Mouse (Mus musculus) neural tube, embryonic 12.5 days (tissue): Measurements from ENCODE around the gene Prkd2. TPM values are rescaled to one million over a fixed set of nuclear protein-coding genes. Genes with fewer than 3 reads are reported as not detected.
A peak's percentile ranks its signal among the peaks of the same experiment; 100 is the strongest.

Experiments used
- ATAC-seq: fragments of 200-750 bp; cut with Nextera tagmentation; 2 replicates; pipeline ENCODE4 v1.8.0; 2017; ENCODE audit warnings: low read depth, mild to moderate bottlenecking, moderate TSS enrichment, moderate library complexity; ENCODE audit not compliant: low FRiP score
- H3K27ac ChIP-seq: fragments of 300-500 bp; sonication (generic); 2 replicates; pipeline ENCODE4 v1.5.1; 2016
- H3K27me3 ChIP-seq: fragments of 300-500 bp; sonication (generic); replicated peaks from 2 replicates; pipeline ENCODE4 v1.6.1; 2016; ENCODE audit warnings: mild to moderate bottlenecking
- H3K36me3 ChIP-seq: fragments of 300-500 bp; sonication (generic); 2 replicates; pipeline ENCODE4 v1.6.1; 2016; ENCODE audit warnings: mild to moderate bottlenecking
- H3K4me1 ChIP-seq: fragments of 300-500 bp; sonication (generic); 2 replicates; pipeline ENCODE4 v1.6.1; 2016
- H3K4me2 ChIP-seq: fragments of 300-500 bp; sonication (generic); replicated peaks from 2 replicates; pipeline ENCODE4 v1.6.1; 2016; ENCODE audit warnings: mild to moderate bottlenecking
- H3K4me3 ChIP-seq: fragments of 300-500 bp; sonication (generic); 2 replicates; pipeline ENCODE4 v1.5.1; 2016
- H3K9ac ChIP-seq: fragments of 300-500 bp; sonication (generic); 2 replicates; pipeline ENCODE4 v1.6.1; 2016; ENCODE audit warnings: mild to moderate bottlenecking
- H3K9me3 ChIP-seq: fragments of 300-500 bp; sonication (generic); 2 replicates; pipeline ENCODE4 v1.6.1; 2016; ENCODE audit warnings: mild to moderate bottlenecking
- WGBS: fragments of 180-500 bp; shearing (Covaris S2); methylation state at CpG from one replicate; pipeline ENCODE4 v1.1.7; 2016; 5-methylcytosine and 5-hydroxymethylcytosine counted together
- polyA plus RNA-seq: library from polyadenylated mRNA; unstranded; fragments of >200 nt; fragmentation: Nextera tagmentation; extraction: Ambion mirVana; gene quantifications from 2 replicates; pipeline ENCODE4 v1.2.1, GENCODE M21; 2016

Gene Prkd2
- 9.5 and 10.4 TPM in 2 replicates for polyA plus RNA-seq

DNA sequence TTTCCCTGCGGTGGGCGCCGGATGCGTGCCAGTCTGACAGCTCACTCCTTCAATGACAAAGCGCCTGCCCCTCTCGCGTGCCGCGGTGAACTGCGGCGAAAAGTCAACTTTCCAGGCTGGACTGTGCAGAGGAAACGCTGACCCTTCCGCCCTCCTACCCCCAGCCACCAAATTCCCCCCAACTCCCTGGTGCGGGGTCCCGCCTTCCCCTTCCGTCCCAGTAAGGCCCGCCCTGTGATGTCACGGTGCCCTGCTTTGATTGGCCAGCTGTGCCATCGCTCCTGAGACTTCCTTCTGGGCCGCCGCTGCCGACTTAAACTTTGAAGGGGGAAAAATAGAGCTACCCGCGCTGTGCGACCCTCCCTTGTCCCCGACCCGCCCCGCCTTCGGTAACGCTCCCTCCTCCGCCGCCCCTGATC lies at the start of gene Prkd2:
TSS of gene Prkd2 (plus strand) at position 258 of the 419 bp plus-strand sequence.
- Histone ChIP-seq H3K4me3 (peak within 1 kb of the TSS; percentile 56), H3K4me1 (peaks cover 30% of the 10 kb centered on the region), H3K36me3 (peaks cover 43% of the 10 kb centered on the region), H3K27me3 (no peaks in the 10 kb centered on the region), H3K27ac (peak within 1 kb of the TSS; percentile 38), H3K9ac (peak within 1 kb of the TSS; percentile 76), H3K4me2 (peak within 1 kb of the TSS; percentile 97), H3K9me3 (no peaks in the 10 kb centered on the region)
- 0% methylated on average over 32 of the region's 32 CpGs for WGBS
- ATAC-seq = peak; percentile 88

DNA sequence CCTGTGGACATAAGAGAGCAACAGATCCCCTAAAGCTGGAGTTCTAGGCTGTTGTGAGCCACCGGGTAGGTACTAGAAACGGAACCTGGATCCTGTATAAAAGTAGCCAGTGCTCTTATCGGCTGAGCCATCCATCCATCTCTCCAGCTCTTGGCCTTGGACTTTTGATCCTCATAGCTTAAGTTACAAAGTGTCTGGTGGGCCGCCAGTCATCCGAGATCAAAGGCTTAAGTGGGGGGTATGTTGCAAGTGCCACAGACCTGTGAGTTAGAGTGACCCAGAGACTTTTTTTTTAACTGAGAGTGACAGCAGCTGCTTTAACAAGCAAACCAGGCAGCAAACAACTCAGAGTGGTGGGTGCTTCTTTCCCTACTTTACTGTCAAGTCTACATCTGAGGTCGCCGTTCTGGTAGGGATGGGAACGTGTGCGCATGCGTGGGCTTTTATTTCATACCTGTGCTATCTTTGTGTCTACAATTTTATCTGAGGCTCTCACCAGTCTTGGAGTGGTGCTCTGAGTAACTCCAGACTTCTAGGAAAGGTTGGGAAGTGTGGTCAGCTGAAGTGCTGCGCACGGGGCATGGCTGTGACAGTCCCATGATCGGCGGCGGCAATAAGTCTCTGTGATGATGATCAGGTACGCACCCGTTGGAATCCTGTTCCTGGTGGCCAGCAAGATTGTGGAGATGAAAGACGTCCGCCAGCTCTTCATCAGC lies 49.5 kb upstream of the Prkd2 start:
- no peak overlapping the region for H3K27ac ChIP-seq
- no peak overlapping the region for H3K9ac ChIP-seq
- peaks cover 11% of the 10 kb centered on the region for H3K36me3 ChIP-seq
- H3K27me3 ChIP-seq = no peaks in the 10 kb centered on the region
- no peak for ATAC-seq
- whole genome bisulfite sequencing = 92% methylated on average over 19 of the region's 19 CpGs
- H3K4me2 ChIP-seq = no peak overlapping the region
- no peaks in the 10 kb centered on the region for H3K9me3 ChIP-seq
- no peaks in the 10 kb centered on the region for H3K4me1 ChIP-seq
- H3K4me3 ChIP-seq = no peak overlapping the region

DNA sequence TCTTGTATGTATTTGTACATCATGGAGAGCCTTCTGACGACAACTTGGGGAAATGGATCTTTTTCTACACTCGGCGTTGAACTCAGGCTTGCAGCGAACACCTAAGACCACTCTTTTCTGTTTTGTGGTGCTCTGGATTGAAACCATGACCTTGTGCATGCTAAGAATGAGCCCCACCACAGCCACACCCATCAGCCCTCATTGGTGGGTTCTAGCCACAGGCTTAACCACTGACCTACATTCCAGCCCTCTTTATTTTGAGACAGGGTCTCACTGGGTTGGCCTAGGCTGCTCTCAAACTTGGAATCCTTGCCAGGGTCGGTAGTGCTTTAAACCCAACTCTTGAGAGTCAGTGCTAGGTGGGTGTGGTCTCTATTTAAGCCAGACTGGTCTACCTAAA lies 47.8 kb upstream of the Prkd2 start:
- Histone ChIP-seq H3K27ac (no peak overlapping the region), H3K9ac (no peak overlapping the region), H3K4me1 (no peaks in the 10 kb centered on the region), H3K27me3 (no peaks in the 10 kb centered on the region), H3K4me3 (no peak overlapping the region), H3K4me2 (no peak overlapping the region), H3K9me3 (no peaks in the 10 kb centered on the region), H3K36me3 (peaks cover 11% of the 10 kb centered on the region)
- 94% methylated on average over 5 of the region's 5 CpGs for WGBS
- no peak for ATAC-seq

DNA sequence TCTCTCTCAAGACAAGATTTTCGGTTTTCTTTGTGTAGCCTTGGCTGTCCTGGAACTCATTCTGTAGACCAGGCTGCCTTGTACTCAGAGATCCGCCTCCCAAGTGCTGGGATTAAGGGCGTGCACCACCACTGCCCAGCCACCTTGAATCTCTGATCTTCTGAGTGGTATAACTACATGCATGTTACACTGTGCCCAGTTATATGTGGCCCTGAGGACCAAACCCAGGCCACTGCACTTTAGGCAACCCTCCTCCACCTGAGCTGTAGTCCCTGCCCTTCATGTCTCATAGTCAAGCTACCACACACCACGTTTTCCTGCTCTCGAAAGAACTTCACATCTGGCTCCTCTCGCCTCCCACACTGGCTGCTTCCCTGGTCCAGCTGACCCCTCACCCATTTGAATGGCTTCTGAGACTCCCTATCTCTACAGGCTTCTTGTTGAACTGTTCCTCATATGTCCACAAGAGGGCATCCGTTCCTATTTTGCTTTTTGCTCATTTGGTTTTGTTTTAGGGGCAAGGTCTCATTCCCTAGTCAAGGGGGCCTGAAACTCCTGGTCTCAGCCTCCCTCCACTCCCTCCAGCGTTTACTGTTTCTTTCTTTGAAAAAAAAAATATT lies 38.2 kb upstream of the Prkd2 start:
- Histone ChIP-seq H3K36me3 (peaks cover 21% of the 10 kb centered on the region), H3K4me1 (no peaks in the 10 kb centered on the region), H3K9ac (no peak overlapping the region), H3K27ac (no peak overlapping the region), H3K27me3 (no peaks in the 10 kb centered on the region), H3K9me3 (no peaks in the 10 kb centered on the region), H3K4me2 (no peak overlapping the region), H3K4me3 (no peak overlapping the region)
- no peak for ATAC-seq
- 35% methylated on average over 8 of the region's 8 CpGs for WGBS

DNA sequence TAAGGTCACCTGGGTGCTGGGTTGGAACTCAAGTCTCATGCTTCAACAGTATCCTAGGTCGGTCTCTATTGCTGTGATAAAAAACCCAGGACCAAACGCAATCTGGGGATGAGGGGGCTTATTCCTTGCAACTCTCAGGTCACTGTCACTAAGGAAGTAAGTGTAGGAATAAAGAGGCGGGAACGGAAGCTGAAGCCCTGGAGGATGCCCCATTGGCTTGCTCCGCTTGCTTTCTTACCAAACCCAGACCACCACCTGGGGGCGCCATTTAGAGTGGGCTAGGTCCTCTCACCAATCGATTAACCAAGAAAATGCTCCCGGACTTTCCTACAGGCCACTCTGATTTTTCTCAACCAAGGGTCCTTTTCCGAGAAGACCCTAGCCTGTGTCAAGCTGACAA lies 34.8 kb upstream of the Prkd2 start:
- H3K9me3 ChIP-seq = no peaks in the 10 kb centered on the region
- H3K27me3 ChIP-seq = peaks cover 29% of the 10 kb centered on the region
- H3K4me2 ChIP-seq = no peak overlapping the region
- peaks cover 19% of the 10 kb centered on the region for H3K4me1 ChIP-seq
- no peak for ATAC-seq
- no peak overlapping the region for H3K27ac ChIP-seq
- 88% methylated on average over 9 of the region's 9 CpGs for WGBS
- H3K36me3 ChIP-seq = peaks cover 25% of the 10 kb centered on the region
- H3K4me3 ChIP-seq = no peak overlapping the region
- no peak overlapping the region for H3K9ac ChIP-seq

DNA sequence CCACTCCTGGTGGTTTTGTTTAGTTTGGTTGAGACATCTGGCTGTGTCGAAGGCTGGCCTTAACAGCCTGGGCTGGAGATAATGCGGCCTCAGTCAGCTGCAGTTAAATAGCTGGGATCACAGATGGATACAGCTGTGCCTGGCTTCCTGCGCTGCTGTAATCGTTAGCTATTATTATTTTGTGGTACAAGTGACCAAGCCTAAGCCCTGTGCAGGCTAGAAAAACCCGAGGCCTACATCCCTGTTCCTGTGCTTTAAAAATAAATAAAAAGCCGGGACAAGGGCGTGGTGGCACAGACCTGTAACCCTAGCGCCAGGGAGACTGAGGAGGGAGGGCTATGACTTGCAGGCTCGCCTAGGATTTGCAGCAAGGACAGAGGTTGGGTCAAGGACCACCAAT lies 34.1 kb upstream of the Prkd2 start:
- Histone ChIP-seq H3K9me3 (no peaks in the 10 kb centered on the region), H3K4me2 (no peak overlapping the region), H3K9ac (no peak overlapping the region), H3K4me3 (no peak overlapping the region), H3K27ac (no peak overlapping the region), H3K27me3 (peaks cover 29% of the 10 kb centered on the region), H3K4me1 (peaks cover 19% of the 10 kb centered on the region), H3K36me3 (peaks cover 25% of the 10 kb centered on the region)
- WGBS = 87% methylated on average over 9 of the region's 9 CpGs
- ATAC-seq = no peak

DNA sequence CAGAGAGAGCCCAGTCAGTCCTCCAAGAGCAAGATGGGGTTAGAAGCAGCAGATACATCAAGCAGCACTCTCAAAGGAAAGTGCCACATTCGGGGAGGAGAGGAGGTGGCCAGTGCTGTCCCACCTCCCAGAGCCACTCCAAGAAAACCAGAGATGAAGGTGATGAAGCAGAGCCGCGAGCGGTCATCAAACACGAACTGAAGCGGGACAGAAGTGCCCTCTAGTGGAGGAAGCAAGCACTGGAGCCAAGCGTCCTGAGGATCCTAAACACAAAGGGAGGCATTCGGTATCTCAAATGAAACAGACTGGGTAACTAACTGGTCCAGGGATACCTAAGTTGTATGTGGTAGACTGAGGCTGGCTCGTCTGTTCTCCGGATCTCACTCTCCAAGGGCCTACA lies 33.0 kb upstream of the Prkd2 start:
- Histone ChIP-seq H3K27me3 (peaks cover 29% of the 10 kb centered on the region), H3K27ac (no peak overlapping the region), H3K9ac (no peak overlapping the region), H3K4me3 (no peak overlapping the region), H3K36me3 (peaks cover 25% of the 10 kb centered on the region), H3K4me2 (peak overlapping the region; percentile 28), H3K9me3 (no peaks in the 10 kb centered on the region), H3K4me1 (peaks cover 28% of the 10 kb centered on the region)
- WGBS = 28% methylated on average over 10 of the region's 10 CpGs
- no peak for ATAC-seq

DNA sequence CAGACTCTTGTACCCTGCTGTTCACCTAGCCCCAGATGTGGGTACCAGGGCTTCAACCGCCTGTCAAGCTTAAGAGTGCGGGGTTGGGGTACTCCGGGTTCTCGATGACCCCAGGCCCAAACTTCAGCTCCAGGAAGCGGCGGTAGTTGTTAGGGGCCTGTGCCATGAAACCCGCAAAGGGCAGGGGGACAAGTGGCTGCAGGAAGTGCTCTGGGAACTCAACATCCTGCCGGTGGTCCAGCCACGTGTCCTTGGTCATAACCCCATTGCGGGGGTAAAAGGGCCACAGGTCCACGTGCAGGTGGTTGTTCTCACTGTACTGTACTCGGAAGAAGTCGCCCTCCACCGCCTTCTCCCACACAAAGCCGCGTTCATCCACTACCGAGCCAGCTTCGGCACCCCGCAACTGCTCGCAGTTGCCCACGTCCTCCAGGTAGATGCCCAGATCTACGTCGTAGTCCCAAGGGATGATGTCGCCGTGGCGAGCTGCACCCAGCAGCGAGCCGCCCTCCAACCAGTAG lies 32.2 kb upstream of the Prkd2 start:
- peaks cover 29% of the 10 kb centered on the region for H3K27me3 ChIP-seq
- H3K9ac ChIP-seq = peak overlapping the region; percentile 62
- ATAC-seq = no peak
- H3K4me2 ChIP-seq = peak overlapping the region; percentile 83
- H3K9me3 ChIP-seq = no peaks in the 10 kb centered on the region
- peak overlapping the region; percentile 43 for H3K4me3 ChIP-seq
- 56% methylated on average over 28 of the region's 28 CpGs for WGBS
- H3K4me1 ChIP-seq = peaks cover 36% of the 10 kb centered on the region
- no peak overlapping the region for H3K27ac ChIP-seq
- H3K36me3 ChIP-seq = peaks cover 25% of the 10 kb centered on the region

DNA sequence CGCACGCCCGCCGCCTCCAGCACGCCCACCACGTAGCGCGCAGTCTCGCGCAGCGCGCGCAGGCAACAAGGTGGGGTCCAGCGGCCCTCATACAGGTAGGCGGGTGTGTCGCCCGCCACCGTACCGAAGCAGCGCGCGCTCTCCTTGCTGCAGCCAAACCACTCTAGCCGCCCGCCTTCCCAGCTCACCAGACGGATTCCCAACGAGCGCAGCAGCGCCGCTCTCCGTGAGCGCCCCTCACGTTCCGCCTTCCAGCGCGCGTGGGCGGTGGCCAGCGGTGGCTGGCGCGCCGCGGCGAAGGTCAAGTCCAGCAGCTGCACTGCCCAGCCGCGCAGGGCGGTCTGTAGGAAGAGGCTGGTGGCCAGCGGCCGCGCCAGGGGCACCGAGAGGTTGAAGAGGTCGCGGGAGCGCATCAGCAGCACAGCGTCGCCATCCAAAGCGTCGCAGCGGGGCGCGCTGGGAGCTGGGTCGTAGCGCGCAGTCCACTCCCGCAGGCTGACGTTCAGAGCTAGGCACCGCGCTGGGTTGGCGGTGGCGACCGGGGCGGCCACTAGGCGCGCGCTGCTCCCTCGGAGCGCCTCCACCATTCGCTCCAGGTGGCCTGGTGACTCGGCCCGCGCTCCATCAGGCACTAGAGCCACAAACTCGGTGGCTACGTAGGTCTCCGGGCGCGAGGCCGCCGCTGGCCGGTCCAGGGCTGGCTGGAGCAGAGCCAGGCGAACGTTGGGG lies 31.6 kb upstream of the Prkd2 start:
- H3K27me3 ChIP-seq = peaks cover 29% of the 10 kb centered on the region
- peak overlapping the region; percentile 43 for H3K4me3 ChIP-seq
- H3K4me2 ChIP-seq = peak overlapping the region; percentile 83
- ATAC-seq = no peak
- H3K27ac ChIP-seq = peak overlapping the region; percentile 37; the same call in 1 of the 2 replicates
- H3K36me3 ChIP-seq = peaks cover 25% of the 10 kb centered on the region
- peaks cover 38% of the 10 kb centered on the region for H3K4me1 ChIP-seq
- WGBS = 6% methylated on average over 90 of the region's 90 CpGs
- H3K9me3 ChIP-seq = no peaks in the 10 kb centered on the region
- peak overlapping the region; percentile 62 for H3K9ac ChIP-seq

DNA sequence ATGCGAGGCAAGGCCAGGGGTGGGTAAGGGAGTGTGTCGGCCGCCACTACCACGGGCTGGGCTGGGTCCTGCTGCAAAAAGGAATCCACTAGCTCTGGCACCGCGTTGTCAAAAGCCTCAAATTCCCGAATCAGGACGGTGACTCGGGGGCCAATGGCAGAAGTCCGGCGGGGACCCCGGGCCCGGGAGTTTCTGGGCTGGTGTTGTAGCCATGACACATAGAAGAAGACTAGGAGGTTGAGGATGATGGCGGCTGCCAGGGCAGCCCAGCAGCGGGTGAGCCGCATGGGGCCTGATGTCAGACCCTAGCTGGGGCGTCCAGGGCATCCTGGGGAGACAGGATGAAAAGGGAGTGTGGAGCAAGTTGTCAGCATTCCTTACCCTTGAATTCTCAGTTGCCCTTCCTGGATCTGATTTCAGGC lies 31.0 kb upstream of the Prkd2 start:
- WGBS = 9% methylated on average over 17 of the region's 17 CpGs
- ATAC-seq = no peak
- Histone ChIP-seq H3K4me2 (peak overlapping the region; percentile 83), H3K4me3 (peak overlapping the region; percentile 43), H3K9me3 (no peaks in the 10 kb centered on the region), H3K27ac (no peak overlapping the region), H3K9ac (peak overlapping the region; percentile 62), H3K36me3 (peaks cover 25% of the 10 kb centered on the region), H3K27me3 (peaks cover 29% of the 10 kb centered on the region), H3K4me1 (peaks cover 38% of the 10 kb centered on the region)

DNA sequence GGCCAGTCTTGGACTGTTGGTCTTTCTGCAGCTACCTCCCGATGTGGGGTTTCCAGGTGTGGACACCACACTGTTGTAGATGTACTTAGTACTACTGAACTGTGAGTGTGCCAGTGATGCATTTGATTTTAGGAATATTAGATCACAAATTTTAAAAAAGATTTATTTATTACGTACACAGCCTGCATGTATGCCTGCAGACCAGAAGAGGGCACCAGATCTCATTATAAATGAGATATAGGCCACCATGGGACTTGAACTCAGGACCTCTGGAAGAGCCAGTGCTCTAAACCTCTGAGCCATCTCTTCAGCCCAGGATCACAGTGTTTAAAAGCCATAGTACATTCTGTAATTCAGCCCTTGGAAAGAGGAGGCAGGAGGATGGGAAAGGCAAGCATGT lies 30.2 kb upstream of the Prkd2 start:
- Histone ChIP-seq H3K4me3 (no peak overlapping the region), H3K9ac (no peak overlapping the region), H3K9me3 (no peaks in the 10 kb centered on the region), H3K36me3 (peaks cover 19% of the 10 kb centered on the region), H3K4me1 (peaks cover 45% of the 10 kb centered on the region), H3K27ac (no peak overlapping the region), H3K4me2 (no peak overlapping the region), H3K27me3 (peaks cover 29% of the 10 kb centered on the region)
- WGBS = 70% methylated on average over 2 of the region's 2 CpGs
- ATAC-seq = no peak

DNA sequence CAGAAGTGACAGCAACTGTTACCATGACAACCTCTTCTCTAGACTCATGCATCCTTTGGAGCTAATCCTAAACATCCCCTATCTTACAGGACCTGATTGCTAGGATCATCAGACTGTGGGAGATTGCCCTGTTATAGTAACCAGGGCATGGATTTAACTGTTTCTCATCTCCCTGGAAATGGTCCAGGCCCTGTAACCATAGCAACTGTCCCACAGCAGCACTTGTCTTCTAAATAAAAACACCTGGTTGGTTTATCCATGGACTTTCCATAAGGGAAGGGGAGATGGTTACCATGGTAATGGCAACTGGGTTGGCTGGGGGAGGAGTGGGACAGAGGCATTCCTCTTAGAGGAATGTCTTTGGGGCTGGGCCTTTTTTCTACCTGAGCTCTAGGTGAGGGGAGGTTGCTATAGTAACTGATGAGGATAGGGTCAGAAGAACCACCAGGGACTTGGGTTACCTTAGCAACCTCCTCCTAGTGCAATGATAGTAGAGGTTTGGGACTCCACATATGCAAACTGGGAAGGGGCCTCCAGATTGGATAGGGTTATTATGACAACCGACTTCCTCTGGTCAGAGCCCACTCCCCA lies 27.3 kb upstream of the Prkd2 start, which contains the start of gene Strn4:
TSS of gene Strn4 (plus strand) at position 539 of the 591 bp plus-strand sequence.
- Histone ChIP-seq H3K9me3 (no peaks in the 10 kb centered on the region), H3K4me3 (peak within 1 kb of the TSS; percentile 98), H3K4me1 (peaks cover 69% of the 10 kb centered on the region), H3K36me3 (peaks cover 4% of the 10 kb centered on the region; the same call in 1 of the 2 replicates), H3K4me2 (peak within 1 kb of the TSS; percentile 89), H3K27me3 (peaks cover 25% of the 10 kb centered on the region), H3K27ac (peak within 1 kb of the TSS; percentile 97), H3K9ac (peak within 1 kb of the TSS; percentile 100)
- peak; percentile 73 for ATAC-seq
- 3% methylated on average over 1 of the region's 1 CpGs for WGBS
